Mouse (Mus musculus): ENCODE results near the gene Ctcf. TPM values are rescaled to one million over a fixed set of nuclear protein-coding genes. Genes with fewer than 3 reads are reported as not detected.

Gene Ctcf
- 128 and 131 TPM in 2 replicates for polyA plus RNA-seq (2014; fragmentation: Nextera tagmentation; extraction: Ambion mirVana)

- Histone ChIP-seq H3K4me2 (ENCODE audit: low read depth, severe bottlenecking) (peak within 1 kb of the TSS; percentile 84), H3K4me3 (ENCODE audit: low read depth, low read length) (peak within 1 kb of the TSS; percentile 97), H3K36me3 (ENCODE audit: control insufficient read depth, insufficient read depth, low read length) (0 out of 2 replicates have a peak, but pooled peaks cover 2% of the 10 kb centered on the region), H3K27ac (replicated peaks; ENCODE audit: low read depth, low read length) (peak within 1 kb of the TSS; percentile 100), H3K27me3 (ENCODE audit: control insufficient read depth, insufficient read depth, low read length) (no peaks in the 10 kb centered on the region), H3K9ac (ENCODE audit: low read length) (peak within 1 kb of the TSS; percentile 99), H3K4me1 (ENCODE audit: control insufficient read depth, insufficient read depth, low read length) (peaks cover 12% of the 10 kb centered on the region), H3K9me3 (ENCODE audit: control insufficient read depth, low read length) (no peaks in the 10 kb centered on the region)
- ATAC-seq (ENCODE audit: insufficient number of reproducible peaks, low FRiP score, low TSS enrichment, low read depth) (peak; percentile 89), DNase-seq (ENCODE audit: low spot score) (peak; percentile 94)
- 0% methylated on average over 68 of the region's 126 CpGs for WGBS
These were observed at the start of gene Ctcf for GRCm38 (mm10) chr8:105636018-105636962. Ctcf (plus strand) TSS chr8:105636568.

- 83% methylated on average over 2 of the region's 2 CpGs for WGBS
- no peak overlapping the region for H3K4me3 ChIP-seq (ENCODE audit: low read depth, low read length)
- no peak overlapping the region for H3K4me2 ChIP-seq (ENCODE audit: low read depth, severe bottlenecking)
- DNase-seq (ENCODE audit: low spot score) (no peak), ATAC-seq (ENCODE audit: insufficient number of reproducible peaks, low FRiP score, low TSS enrichment, low read depth) (no peak)
- no peaks in the 10 kb centered on the region for H3K36me3 ChIP-seq (ENCODE audit: control insufficient read depth, insufficient read depth, low read length)
- no peak overlapping the region for H3K27ac ChIP-seq (replicated peaks; ENCODE audit: low read depth, low read length)
- H3K9me3 ChIP-seq (ENCODE audit: control insufficient read depth, low read length), result no peaks in the 10 kb centered on the region
- 0 out of 2 replicates have a peak, but pooled peaks cover 8% of the 10 kb centered on the region for H3K4me1 ChIP-seq (ENCODE audit: control insufficient read depth, insufficient read depth, low read length)
- H3K9ac ChIP-seq (ENCODE audit: low read length), result no peak overlapping the region
- H3K27me3 ChIP-seq (ENCODE audit: control insufficient read depth, insufficient read depth, low read length), result no peaks in the 10 kb centered on the region
These were observed 43.9 kb upstream of the Ctcf start for GRCm38 (mm10) chr8:105592431-105592830.

- H3K36me3 ChIP-seq (ENCODE audit: control insufficient read depth, insufficient read depth, low read length), result no peaks in the 10 kb centered on the region
- H3K4me3 ChIP-seq (ENCODE audit: low read depth, low read length), result no peak overlapping the region
- ATAC-seq (ENCODE audit: insufficient number of reproducible peaks, low FRiP score, low TSS enrichment, low read depth) (0 out of 2 replicates have a peak, but pooled peaks have one; percentile 58), DNase-seq (ENCODE audit: low spot score) (peak; percentile 65)
- H3K9ac ChIP-seq (ENCODE audit: low read length), result peak overlapping the region; percentile 5; the same call in 1 of the 2 replicates
- 0 out of 2 replicates have a peak, but pooled peaks cover 8% of the 10 kb centered on the region for H3K4me1 ChIP-seq (ENCODE audit: control insufficient read depth, insufficient read depth, low read length)
- peak overlapping the region; percentile 43; the same call in 1 of the 2 replicates for H3K27ac ChIP-seq (replicated peaks; ENCODE audit: low read depth, low read length)
- H3K9me3 ChIP-seq (ENCODE audit: control insufficient read depth, low read length), result no peaks in the 10 kb centered on the region
- H3K4me2 ChIP-seq (ENCODE audit: low read depth, severe bottlenecking), result peak overlapping the region; percentile 33
- 16% methylated on average over 15 of the region's 15 CpGs for WGBS
- no peaks in the 10 kb centered on the region for H3K27me3 ChIP-seq (ENCODE audit: control insufficient read depth, insufficient read depth, low read length)
These were observed 42.5 kb upstream of the Ctcf start for GRCm38 (mm10) chr8:105593859-105594258.

- peak overlapping the region; percentile 33; the same call in 1 of the 2 replicates for H3K4me2 ChIP-seq (ENCODE audit: low read depth, severe bottlenecking)
- no peaks in the 10 kb centered on the region for H3K9me3 ChIP-seq (ENCODE audit: control insufficient read depth, low read length)
- ATAC-seq (ENCODE audit: insufficient number of reproducible peaks, low FRiP score, low TSS enrichment, low read depth) (no peak), DNase-seq (ENCODE audit: low spot score) (no peak)
- no peak overlapping the region for H3K9ac ChIP-seq (ENCODE audit: low read length)
- WGBS, result 79% methylated on average over 18 of the region's 18 CpGs
- H3K36me3 ChIP-seq (ENCODE audit: control insufficient read depth, insufficient read depth, low read length), result no peaks in the 10 kb centered on the region
- no peak overlapping the region for H3K27ac ChIP-seq (replicated peaks; ENCODE audit: low read depth, low read length)
- H3K27me3 ChIP-seq (ENCODE audit: control insufficient read depth, insufficient read depth, low read length), result no peaks in the 10 kb centered on the region
- H3K4me1 ChIP-seq (ENCODE audit: control insufficient read depth, insufficient read depth, low read length), result 0 out of 2 replicates have a peak, but pooled peaks cover 8% of the 10 kb centered on the region
- H3K4me3 ChIP-seq (ENCODE audit: low read depth, low read length), result no peak overlapping the region
These were observed 41.7 kb upstream of the Ctcf start for GRCm38 (mm10) chr8:105594451-105595242.

- Histone ChIP-seq H3K27me3 (ENCODE audit: control insufficient read depth, insufficient read depth, low read length) (no peaks in the 10 kb centered on the region), H3K9me3 (ENCODE audit: control insufficient read depth, low read length) (no peaks in the 10 kb centered on the region), H3K36me3 (ENCODE audit: control insufficient read depth, insufficient read depth, low read length) (no peaks in the 10 kb centered on the region; the same call in 1 of the 2 replicates), H3K4me3 (ENCODE audit: low read depth, low read length) (no peak overlapping the region), H3K27ac (replicated peaks; ENCODE audit: low read depth, low read length) (no peak overlapping the region), H3K9ac (ENCODE audit: low read length) (no peak overlapping the region), H3K4me2 (ENCODE audit: low read depth, severe bottlenecking) (no peak overlapping the region), H3K4me1 (ENCODE audit: control insufficient read depth, insufficient read depth, low read length) (0 out of 2 replicates have a peak, but pooled peaks cover 8% of the 10 kb centered on the region)
- 5% methylated on average over 14 of the region's 14 CpGs for WGBS
- ATAC-seq (ENCODE audit: insufficient number of reproducible peaks, low FRiP score, low TSS enrichment, low read depth) (peak; percentile 33; the same call in 1 of the 2 replicates), DNase-seq (ENCODE audit: low spot score) (peak; percentile 78)
These were observed 39.9 kb upstream of the Ctcf start for GRCm38 (mm10) chr8:105596362-105597034.

- no peak overlapping the region for H3K4me2 ChIP-seq (ENCODE audit: low read depth, severe bottlenecking)
- H3K9me3 ChIP-seq (ENCODE audit: control insufficient read depth, low read length), result no peaks in the 10 kb centered on the region
- no peaks in the 10 kb centered on the region; the same call in 1 of the 2 replicates for H3K36me3 ChIP-seq (ENCODE audit: control insufficient read depth, insufficient read depth, low read length)
- H3K9ac ChIP-seq (ENCODE audit: low read length), result no peak overlapping the region
- WGBS, result 83% methylated on average over 6 of the region's 6 CpGs
- DNase-seq (ENCODE audit: low spot score) (no peak), ATAC-seq (ENCODE audit: insufficient number of reproducible peaks, low FRiP score, low TSS enrichment, low read depth) (no peak)
- H3K4me1 ChIP-seq (ENCODE audit: control insufficient read depth, insufficient read depth, low read length), result 0 out of 2 replicates have a peak, but pooled peaks cover 5% of the 10 kb centered on the region
- no peaks in the 10 kb centered on the region for H3K27me3 ChIP-seq (ENCODE audit: control insufficient read depth, insufficient read depth, low read length)
- no peak overlapping the region for H3K27ac ChIP-seq (replicated peaks; ENCODE audit: low read depth, low read length)
- no peak overlapping the region for H3K4me3 ChIP-seq (ENCODE audit: low read depth, low read length)
These were observed 37.6 kb upstream of the Ctcf start for GRCm38 (mm10) chr8:105598777-105599176.

GRCm38 (mm10) chr8:105601301-105601700, 35.1 kb upstream of the Ctcf start:
- H3K27me3 ChIP-seq (ENCODE audit: control insufficient read depth, insufficient read depth, low read length), result no peaks in the 10 kb centered on the region
- H3K9me3 ChIP-seq (ENCODE audit: control insufficient read depth, low read length), result no peaks in the 10 kb centered on the region
- H3K4me2 ChIP-seq (ENCODE audit: low read depth, severe bottlenecking), result no peak overlapping the region
- no peak overlapping the region for H3K9ac ChIP-seq (ENCODE audit: low read length)
- DNase-seq (ENCODE audit: low spot score) (no peak), ATAC-seq (ENCODE audit: insufficient number of reproducible peaks, low FRiP score, low TSS enrichment, low read depth) (no peak)
- H3K4me1 ChIP-seq (ENCODE audit: control insufficient read depth, insufficient read depth, low read length), result peaks cover 11% of the 10 kb centered on the region
- no peak overlapping the region for H3K27ac ChIP-seq (replicated peaks; ENCODE audit: low read depth, low read length)
- 82% methylated on average over 5 of the region's 5 CpGs for WGBS
- no peaks in the 10 kb centered on the region; the same call in 1 of the 2 replicates for H3K36me3 ChIP-seq (ENCODE audit: control insufficient read depth, insufficient read depth, low read length)
- H3K4me3 ChIP-seq (ENCODE audit: low read depth, low read length), result no peak overlapping the region

Measured in limb, embryonic 11.5 days (tissue).